Mouse (Mus musculus) hindlimb bud, embryonic 11.5 days (tissue): ENCODE results near the gene Itgb1.

Source experiments
- DNase-seq: peaks from one replicate; pipeline ENCODE4 v3.0.0-alpha.2; 2012; ENCODE audit warnings: low read depth, low spot score; ENCODE audit errors: extremely low spot score

Gene Itgb1

DNA sequence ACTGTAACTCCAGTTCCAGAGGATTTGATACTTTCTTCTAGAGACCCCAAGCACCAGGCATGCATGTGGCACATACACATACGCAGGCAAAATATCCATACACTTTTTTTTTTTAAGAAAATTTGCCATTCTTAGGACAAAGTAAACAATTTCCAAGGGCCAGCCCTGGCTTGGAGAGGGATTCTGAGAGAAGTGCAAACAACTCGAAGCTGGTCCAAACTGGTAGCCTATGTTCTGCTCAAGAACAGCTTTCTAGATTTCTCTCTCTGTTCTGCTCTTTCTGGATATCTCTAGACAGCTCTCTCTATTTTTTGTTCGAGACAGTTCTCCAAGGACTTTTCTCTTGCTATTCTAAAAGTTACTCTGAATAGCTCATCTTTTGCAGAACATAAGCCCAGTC, 3.5 kb upstream of the Itgb1 start:
- DNase-seq, result no peak

DNA sequence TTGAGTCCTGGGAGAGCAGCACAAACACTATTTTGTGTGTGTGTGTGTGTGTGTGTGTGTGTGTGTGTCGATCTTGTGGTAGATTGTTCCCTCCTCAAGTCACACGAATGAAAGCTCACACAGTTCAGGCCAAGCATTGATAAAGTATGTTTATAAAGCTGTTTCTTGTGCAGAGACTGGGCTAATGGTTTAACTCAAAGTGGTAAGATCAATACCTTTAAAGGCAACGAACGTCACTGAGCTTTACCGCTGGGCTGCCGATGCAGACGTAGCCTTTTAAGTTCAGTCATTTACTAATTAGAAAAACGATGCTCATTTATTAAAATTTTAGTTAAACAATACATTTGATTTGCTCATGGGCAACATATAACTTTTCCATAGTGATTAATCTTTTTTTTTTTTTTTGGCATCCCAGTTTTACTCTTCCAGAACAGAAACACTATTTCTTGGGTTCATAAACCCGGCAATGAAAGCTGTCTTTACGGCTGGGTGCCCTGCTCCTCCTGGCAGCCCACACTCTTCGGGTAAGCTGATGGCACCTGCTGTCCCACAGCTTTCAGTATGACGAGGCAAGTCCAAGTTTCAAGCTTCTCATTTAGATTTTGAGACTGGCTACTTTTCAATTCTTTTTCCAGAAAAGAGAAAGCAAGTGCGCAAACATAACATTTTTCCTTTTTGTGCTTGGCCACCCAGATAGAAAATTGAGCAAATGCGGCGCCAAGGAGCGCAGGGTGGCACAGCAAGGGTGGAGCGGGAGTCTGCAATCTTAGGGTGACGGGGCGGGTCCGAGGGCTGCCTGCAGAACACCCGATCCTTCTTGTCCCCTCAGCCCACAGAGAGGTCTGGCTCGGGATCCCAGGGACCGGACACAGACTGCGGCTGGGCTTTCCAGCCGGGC, 596 bp upstream of the Itgb1 start:
- DNase-seq, result no peak

DNA sequence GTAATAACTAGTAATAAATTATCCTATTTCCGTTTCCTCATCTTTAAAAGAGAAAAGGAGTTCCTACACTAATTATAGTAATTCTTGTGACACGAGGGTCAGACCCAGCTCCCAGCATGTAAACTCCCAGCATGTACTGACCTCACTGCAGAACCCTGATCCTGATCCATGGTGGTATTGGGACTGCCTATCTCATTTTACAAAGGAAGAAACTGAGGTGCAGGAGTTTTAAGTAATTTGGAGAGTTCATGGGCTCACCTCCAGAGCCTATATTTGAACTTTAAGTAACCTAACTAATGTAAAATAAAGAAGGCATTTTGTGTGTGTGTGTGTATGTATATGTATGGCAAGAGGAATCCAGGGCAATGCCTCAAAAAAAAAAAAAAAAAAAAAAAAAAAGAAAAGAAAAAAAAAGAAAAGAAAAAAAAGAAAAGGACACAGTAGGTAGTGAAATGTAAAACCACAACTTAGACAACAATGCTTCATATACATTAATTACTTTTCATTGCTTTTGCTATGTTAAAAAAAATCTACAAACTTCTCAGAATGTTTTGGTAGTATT, 1.1 kb downstream of the Itgb1 start:
- no peak for DNase-seq

DNA sequence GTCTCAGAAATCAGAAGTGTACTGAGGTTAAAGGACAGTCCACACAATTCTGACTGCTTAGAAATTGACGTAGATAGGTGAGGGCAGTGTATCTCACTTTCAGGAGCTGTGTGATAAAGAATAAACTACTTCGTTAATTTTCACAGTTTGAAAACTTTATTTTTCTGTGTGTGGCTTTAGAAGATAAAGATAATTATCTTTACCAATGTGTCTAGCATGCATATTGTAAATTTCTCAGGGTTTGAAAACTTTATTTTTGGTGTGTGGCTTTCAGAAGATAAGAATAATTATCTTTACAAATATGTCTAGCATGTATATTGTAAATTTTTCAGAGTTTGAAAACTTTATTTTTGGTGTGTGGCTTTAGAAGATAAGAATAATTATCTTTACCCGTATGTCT, 3.2 kb downstream of the Itgb1 start:
- DNase-seq, result no peak

DNA sequence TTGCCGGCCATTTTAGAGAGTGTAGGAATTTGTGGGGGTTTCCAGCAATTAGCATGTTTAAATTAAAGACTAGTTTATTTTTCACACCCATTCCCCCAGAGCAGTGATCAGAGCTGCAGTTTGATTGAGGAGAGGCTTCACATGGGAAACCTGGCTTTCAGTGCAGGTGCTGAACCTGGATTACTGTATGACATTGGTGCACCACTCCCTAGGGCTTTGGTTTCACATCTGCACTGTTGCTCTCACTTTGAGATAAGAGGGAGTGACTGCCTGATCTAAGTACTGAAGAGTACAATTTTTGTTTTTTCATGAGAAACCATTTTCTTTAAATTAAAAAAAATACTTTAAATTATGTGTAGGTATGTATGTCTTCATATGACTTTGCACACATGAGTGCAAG, 4.6 kb downstream of the Itgb1 start:
- DNase-seq, result no peak

DNA sequence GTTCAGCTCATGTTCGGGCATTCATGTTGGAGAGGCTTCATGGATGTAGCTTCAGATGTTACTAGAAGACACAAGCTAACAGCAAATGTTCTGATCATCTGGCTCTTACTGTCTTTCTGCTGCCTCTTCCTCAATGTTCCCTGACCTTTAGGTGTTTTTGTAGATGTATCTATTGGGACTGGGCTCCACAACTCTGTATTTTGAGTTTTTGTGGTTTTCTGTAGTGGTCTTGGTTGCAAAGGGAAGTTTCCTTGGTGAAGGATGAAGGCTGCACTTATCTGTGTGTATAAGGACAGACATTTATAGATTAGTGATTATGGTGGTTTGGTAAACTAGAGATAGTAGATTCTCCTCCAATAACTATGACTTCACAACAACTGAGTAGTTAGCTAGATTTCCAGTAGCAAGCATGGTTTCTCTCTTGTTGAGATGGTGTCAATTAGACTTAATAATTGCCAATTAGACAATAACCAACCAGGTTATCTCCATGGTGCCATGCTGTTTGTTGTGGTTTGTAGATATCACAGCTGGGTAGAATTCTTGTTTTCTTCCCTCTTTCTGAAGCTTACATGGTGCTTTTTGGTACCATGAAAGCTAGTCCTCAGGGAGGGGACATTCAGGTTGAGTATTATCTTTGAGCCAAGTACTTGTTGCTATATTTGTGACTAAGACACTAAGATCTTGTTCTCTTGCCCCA, 11.4 kb downstream of the Itgb1 start:
- DNase-seq, result no peak

DNA sequence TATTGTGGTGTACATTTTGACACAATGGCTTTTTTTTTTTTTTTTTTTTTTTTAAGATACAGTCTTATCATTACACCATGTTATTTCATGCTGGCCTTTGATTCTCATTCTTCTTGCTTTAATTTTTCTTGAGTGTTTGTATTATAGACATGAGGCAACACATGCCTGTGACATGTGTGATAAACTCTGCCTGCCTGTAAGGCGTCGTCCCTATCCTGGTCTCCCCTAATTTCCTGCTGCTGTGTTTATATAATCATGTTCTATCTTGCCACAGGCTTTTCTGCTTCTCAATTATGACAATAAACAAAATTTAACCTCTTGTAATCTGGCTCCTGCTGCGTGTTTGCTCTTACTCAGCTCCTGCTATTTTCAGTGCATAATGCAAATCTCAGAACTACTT, 12.5 kb downstream of the Itgb1 start:
- no peak for DNase-seq

DNA sequence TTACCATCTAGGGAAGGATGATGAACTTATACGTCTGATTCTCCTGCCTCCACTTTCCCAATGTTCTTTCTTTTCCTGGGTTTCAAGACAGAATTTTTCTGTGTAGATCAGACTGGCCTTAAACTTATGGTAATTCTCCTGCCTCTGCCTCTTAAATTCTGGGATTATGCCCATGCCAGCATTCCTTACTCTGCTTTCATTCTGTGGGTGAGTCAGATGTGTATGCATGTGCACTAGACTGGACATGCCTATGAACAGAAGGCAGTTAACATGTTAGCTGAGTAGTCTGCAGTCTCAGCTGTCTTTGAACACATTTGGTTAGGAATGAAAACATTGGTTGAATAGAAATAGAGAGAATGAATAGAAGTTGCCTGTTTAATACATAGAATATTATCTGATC, 18.9 kb downstream of the Itgb1 start:
- DNase-seq, result no peak

DNA sequence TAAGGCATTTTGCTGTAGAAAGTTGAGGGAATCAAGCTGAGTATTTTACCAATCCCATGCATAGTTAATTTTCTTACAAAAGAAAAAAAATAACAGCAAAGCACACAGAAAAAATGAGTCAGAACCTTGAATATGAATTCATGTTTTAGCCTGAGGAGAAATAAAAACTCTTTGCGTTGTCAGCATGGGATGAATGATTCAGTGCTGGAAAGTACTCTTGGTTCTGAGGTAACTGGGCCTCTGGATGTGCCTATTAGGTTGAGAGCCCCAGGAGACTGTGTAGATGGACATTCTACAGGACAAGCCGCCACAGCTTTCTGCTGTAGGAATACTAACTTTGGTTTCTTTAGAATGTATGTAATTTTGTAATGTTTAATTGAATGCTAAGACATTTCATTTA, 19.4 kb downstream of the Itgb1 start:
- no peak for DNase-seq

DNA sequence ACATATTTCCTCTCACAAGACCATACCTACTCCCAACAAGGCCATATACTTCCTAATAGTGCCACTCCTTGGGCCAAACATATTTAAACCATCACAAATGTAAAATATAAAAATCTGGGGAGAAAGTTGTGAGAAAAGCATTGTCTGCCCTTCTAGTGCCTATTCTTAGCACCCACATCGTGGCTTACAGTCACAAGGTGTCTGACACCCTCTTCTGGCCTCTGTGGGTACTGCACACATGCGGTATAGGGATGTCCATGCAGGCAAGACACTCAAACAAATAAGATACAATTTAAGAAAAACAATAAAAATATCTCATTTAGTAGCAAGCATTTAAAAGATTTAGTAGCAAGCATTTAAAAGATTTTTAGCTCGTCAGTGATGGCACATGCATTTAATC, 23.8 kb downstream of the Itgb1 start:
- DNase-seq, result no peak

DNA sequence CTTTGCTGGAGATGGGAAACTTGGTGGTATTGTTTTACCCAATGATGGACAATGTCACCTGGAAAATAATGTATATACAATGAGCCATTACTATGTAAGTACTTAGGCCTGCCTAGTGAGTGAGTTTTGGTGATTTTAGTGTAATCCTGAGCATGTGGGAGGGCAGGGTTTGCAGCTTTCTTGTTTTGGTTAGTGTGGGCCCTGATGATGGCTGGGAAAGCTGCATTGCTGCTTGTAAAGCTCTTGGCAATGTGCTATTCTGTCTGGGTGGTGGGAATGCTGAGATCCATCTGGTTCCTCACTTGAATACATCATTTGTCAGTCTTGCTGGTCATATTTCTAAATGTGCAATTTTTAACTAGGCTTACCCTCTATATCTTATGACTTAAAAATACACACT, 30.7 kb downstream of the Itgb1 start:
- DNase-seq, result no peak

DNA sequence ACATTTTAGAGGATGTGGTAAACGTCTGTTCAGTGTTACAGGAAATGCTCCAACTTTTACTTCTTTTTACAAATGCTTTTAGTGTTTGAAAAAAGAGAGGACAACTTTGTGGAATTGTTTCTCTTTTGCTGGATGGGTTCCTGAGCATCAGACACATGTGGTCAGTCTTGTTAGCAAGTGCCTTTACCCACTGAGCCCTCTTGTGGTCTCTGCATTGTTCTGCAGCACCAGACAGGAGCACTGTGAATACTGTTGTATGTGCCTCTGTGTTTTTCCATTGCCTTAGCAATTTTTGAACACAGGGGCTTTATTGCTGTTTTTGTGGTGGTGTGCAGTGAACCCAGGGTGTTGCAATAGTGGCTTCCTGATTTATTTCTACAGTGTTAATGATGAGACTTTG, 39.4 kb downstream of the Itgb1 start:
- DNase-seq, result no peak

DNA sequence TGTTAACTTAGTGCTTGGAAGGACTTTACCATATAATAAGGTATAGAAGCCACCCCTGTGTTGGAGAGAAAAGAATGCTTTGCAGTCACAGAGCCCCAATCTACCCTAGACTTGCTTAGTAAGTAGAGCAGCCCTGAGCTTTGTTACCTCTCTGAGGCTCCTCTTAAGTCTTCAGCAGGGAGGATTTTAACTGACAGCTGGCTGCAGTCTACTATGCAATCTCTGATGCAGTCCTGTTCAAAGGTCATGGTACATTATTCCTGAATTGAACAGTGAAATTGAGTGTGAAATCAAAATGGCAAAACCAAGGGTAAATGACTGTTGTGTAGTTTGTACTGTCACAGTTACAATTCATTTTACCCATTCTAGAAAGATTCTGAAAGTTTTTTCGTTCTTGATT, 41.8 kb downstream of the Itgb1 start:
- no peak for DNase-seq

DNA sequence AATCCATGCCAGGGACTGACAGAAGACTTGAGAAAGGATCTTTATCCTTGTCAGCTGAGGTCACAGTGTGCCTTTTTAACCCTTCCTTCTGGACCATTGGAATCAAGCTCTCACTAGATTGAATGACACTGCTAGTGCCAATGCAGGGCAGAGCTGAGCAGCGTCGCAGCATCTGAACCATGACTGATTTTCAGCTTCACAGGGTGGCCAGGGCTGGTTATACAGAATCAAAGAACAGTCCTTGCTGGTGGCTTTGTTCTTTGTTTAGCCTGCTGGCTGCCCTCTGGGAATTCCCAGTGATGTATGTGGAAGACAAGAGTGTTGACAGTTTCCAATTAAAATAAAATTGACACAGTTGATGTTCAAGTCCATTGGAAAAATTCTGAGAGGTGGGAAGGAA, 46.8 kb downstream of the Itgb1 start:
- DNase-seq, result no peak

DNA sequence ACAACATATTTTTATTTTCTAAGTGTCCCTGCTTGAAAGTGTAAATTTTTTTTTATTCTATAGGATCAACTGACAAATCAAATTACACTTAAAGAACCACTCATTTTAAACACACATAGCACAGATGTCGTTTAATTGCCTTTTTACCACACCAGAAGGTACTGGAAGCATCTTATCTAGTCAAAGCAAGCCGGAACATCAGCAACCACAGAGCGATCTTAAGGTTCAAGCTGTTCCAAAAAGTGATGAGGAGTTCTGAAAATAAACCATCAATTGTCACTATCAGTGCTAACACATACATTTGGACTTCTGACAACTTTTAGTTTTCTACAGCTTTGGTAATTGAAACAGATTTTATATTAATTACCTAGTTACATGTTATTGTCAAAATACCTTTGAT, 48.7 kb downstream of the Itgb1 start:
- no peak for DNase-seq

DNA sequence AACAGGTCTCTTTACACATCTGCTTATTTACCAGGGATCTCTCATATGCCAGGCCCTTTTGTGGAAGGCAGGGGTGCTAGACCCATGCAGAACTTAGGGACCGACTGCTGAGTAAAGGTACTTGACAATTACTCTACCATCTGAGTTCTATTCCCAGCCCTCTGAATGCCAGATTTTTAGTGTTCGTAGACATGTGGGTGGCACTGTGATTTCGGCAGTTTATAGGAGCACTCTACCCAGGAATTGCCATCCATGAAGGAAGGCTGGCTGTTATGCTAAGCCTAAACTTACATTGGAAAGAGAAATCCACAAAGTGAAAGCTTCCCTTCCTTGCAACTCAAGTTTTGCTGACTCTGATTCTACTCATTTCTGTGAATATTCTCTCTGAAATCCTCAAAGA, 50.2 kb downstream of the Itgb1 start:
- DNase-seq, result no peak
